Mouse (Mus musculus) stomach, postnatal 0 days (tissue): ENCODE results near the gene Foxred1.

Experiments used
- CTCF ChIP-seq: IDR thresholded peaks from 2 replicates; pipeline ENCODE4 v1.5.1; 2016; ENCODE audit warnings: antibody characterized with exemption, low read depth, mild to moderate bottlenecking, moderate library complexity
- EP300 ChIP-seq: optimal IDR thresholded peaks from 2 replicates; pipeline ENCODE3; 2016; ENCODE audit warnings: antibody characterized with exemption

GRCm38 (mm10) chr9:35223466-35223865 is 12.6 kb upstream of the Foxred1 start:
- TF ChIP-seq CTCF: no peak
- no peak for TF ChIP-seq EP300
